8 mouse cellular contexts compared by ENCODE assay signal in the genomic region with DNA sequence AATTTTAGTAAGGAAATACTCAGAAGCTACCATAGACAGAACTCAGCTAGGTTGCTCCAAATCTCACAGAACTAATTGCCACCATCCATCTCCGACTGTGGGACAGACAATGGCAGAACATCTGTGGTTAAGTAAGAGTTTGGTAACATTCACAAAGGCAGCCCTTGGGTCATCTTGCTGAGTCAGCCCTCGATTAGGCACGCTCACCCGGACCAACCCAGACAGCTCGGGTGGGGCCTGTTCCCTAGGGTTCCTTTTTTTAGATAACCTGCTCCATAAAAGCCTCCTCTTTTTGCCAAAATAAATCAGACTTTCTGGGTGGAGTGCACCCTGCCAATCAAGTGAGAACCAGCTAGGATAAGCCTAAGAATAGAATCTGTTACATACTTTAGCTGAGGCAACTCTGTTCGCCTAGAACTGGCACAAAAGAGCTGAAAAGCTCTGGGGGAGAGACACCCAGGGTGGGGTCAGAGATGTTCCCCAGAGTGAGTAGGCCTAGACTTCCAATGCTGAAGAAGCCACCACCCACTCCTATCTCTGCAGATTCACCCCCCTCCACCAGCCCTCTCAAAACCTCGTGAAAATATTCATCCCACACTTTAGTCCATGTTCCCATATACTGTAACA. TPM values are rescaled to one million over a fixed set of nuclear protein-coding genes. Genes with fewer than 3 reads are reported as not detected.
DNase-seq lines count a peak whose midpoint lies in the region; ATAC-seq lines count a peak whose summit lies in the region.

No protein-coding gene starts in this region.

- H3K9me3 ChIP-seq in embryonic facial prominence, embryonic 11.5 days (replicated peaks; ENCODE audit: control insufficient read depth, low read length), result no peaks in the 10 kb centered on the region
- no peaks in the 10 kb centered on the region for H3K9me3 ChIP-seq in kidney, embryonic 16.5 days (ENCODE audit: low read length)
- H3K9me3 ChIP-seq in forebrain, embryonic 10.5 days, result no peaks in the 10 kb centered on the region

- DNase-seq in adrenal gland, adult (ENCODE audit: inconsistent age in 2 of 2, low spot score in 1 of 2), result peak; percentile 77 to 88
- no peak for DNase-seq in adrenal gland, postnatal 4 days (ENCODE audit: low spot score in 2 of 2)
- peak; percentile 73 for DNase-seq in 416B (ENCODE audit: low read depth)
- DNase-seq in embryonic facial prominence, embryonic 11.5 days (ENCODE audit: low spot score), result no peak
- DNase-seq in skeletal muscle tissue, adult 2 months (ENCODE audit: low read depth, low spot score), result peak; percentile 57
- DNase-seq in forebrain, embryonic 10.5 days (ENCODE audit: extremely low spot score, low spot score), result no peak

- no peak overlapping the region for H3K4me2 ChIP-seq in embryonic facial prominence, embryonic 11.5 days (ENCODE audit: low read depth, low read length)
- no peak overlapping the region for H3K4me2 ChIP-seq in kidney, embryonic 16.5 days (replicated peaks; ENCODE audit: low read depth, low read length)

- 44% methylated on average over 7 of the region's 7 CpGs for WGBS in embryonic facial prominence, embryonic 11.5 days
- WGBS in kidney, embryonic 16.5 days, result 57% methylated on average over 7 of the region's 7 CpGs
- 60% methylated on average over 7 of the region's 7 CpGs for WGBS in forebrain, embryonic 10.5 days

- ATAC-seq in embryonic facial prominence, embryonic 11.5 days (replicated peaks; ENCODE audit: insufficient number of reproducible peaks, low FRiP score, low TSS enrichment, low read depth), result 0 out of 2 replicates have a peak, but pooled peaks have one; percentile 14
- peak; percentile 81 to 89 for ATAC-seq in hematopoietic stem cell, adult 5-6 weeks (replicated peaks in 1 of 2; ENCODE audit: insufficient read depth in 1 of 2, low FRiP score in 2 of 2, low TSS enrichment in 1 of 2, low read depth in 1 of 2, poor library complexity in 2 of 2, severe bottlenecking in 2 of 2)
- ATAC-seq in kidney, embryonic 16.5 days (ENCODE audit: low FRiP score, low TSS enrichment), result no peak

- H3K27ac ChIP-seq in embryonic facial prominence, embryonic 11.5 days (replicated peaks; ENCODE audit: low read depth, low read length), result no peak overlapping the region
- no peak overlapping the region for H3K27ac ChIP-seq in kidney, embryonic 16.5 days (ENCODE audit: low read length)
- H3K27ac ChIP-seq in forebrain, embryonic 10.5 days, result no peak overlapping the region

- no peaks in the 10 kb centered on the region for H3K27me3 ChIP-seq in embryonic facial prominence, embryonic 11.5 days (ENCODE audit: control insufficient read depth, insufficient read depth, low read length)
- H3K27me3 ChIP-seq in kidney, embryonic 16.5 days (ENCODE audit: insufficient read depth, low read length), result no peaks in the 10 kb centered on the region
- no peaks in the 10 kb centered on the region for H3K27me3 ChIP-seq in forebrain, embryonic 10.5 days (ENCODE audit: poor library complexity, severe bottlenecking)

- no peak overlapping the region for H3K9ac ChIP-seq in embryonic facial prominence, embryonic 11.5 days (replicated peaks; ENCODE audit: low read length)
- no peak overlapping the region for H3K9ac ChIP-seq in kidney, embryonic 16.5 days (replicated peaks; ENCODE audit: low read length)

- H3K36me3 ChIP-seq in embryonic facial prominence, embryonic 11.5 days (replicated peaks; ENCODE audit: control insufficient read depth, insufficient read depth, low read depth, low read length), result no peaks in the 10 kb centered on the region
- H3K36me3 ChIP-seq in kidney, embryonic 16.5 days (ENCODE audit: insufficient read depth, low read length), result no peaks in the 10 kb centered on the region
- no peaks in the 10 kb centered on the region for H3K36me3 ChIP-seq in forebrain, embryonic 10.5 days (replicated peaks)

- no peaks in the 10 kb centered on the region for H3K4me1 ChIP-seq in embryonic facial prominence, embryonic 11.5 days (ENCODE audit: control insufficient read depth, insufficient read depth, low read length)
- peaks cover 24% of the 10 kb centered on the region for H3K4me1 ChIP-seq in kidney, embryonic 16.5 days (ENCODE audit: insufficient read depth, low read length)
- peaks cover 42% of the 10 kb centered on the region for H3K4me1 ChIP-seq in forebrain, embryonic 10.5 days

- no peak overlapping the region for H3K4me3 ChIP-seq in embryonic facial prominence, embryonic 11.5 days (ENCODE audit: low read depth, low read length)
- H3K4me3 ChIP-seq in kidney, embryonic 16.5 days (ENCODE audit: low read length), result no peak overlapping the region
- H3K4me3 ChIP-seq in forebrain, embryonic 10.5 days, result no peak overlapping the region

RNA-seq across cellular contexts. Expression of gene Fndc3b, which starts 54.2 kb away (rescaled TPM):
- total RNA-seq in adrenal gland, postnatal 4 days (2021), result 100 to 1,000 TPM; 110 TPM
- polyA plus RNA-seq in embryonic facial prominence, embryonic 11.5 days (2014; fragmentation: Nextera tagmentation; extraction: Ambion mirVana), result 10.5 and 12.7 TPM in 2 replicates
- total RNA-seq in hematopoietic stem cell, adult 5-6 weeks (2017), result 6.5 and 7.3 TPM in 2 replicates
- 29.8 and 30.4 TPM in 2 replicates for polyA plus RNA-seq in kidney, embryonic 16.5 days (2015; fragmentation: Nextera tagmentation; extraction: Ambion mirVana)
- 9.9 and 10.8 TPM in 2 replicates for polyA plus RNA-seq in forebrain, embryonic 10.5 days (2016; fragmentation: Nextera tagmentation; extraction: Ambion mirVana)

Comparison
In these comparisons a context has a peak if more than half of its experiments do, and no peak if none do; other contexts are left out.
1. DNase-seq: peak in adrenal gland, adult (2 of 2), 416B (single experiment) and skeletal muscle tissue, adult 2 months (single experiment); none in adrenal gland, postnatal 4 days (0 of 2), embryonic facial prominence, embryonic 11.5 days (single experiment) and forebrain, embryonic 10.5 days (single experiment).